26 mouse cellular contexts compared by ENCODE assay signal in the genomic region with DNA sequence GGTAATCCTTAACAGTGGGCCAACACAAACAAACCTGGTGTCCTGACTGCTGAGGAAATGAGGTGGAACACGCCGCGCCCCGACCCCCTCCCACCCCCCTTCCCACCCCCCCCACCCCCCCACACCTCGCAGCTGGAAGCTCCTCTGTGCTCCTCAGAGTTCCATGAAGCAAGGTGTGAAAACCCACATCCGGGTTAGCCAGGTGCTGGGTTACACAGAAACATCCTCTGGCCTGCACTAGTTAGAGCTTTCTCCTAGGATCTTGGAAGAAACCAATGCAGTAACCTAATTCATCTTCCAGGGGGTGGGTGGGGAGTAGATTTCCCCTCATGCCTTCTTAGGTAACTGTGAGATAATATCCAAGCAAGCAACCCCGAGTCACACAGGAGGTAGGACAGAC. TPM values are rescaled to one million over a fixed set of nuclear protein-coding genes. Genes with fewer than 3 reads are reported as not detected.
A peak's percentile ranks its signal among the peaks of the same experiment; 100 is the strongest.
DNase-seq lines count a peak whose midpoint lies in the region; ATAC-seq and TF ChIP-seq lines count a peak whose summit lies in the region.
"Had no signal": no experiment of that assay in that cellular context is flagged by ENCODE, and none has a peak within 500 bp of the region (broad histone marks: within the 10 kb centered on the region; RNA-seq: fewer than 3 reads in every experiment).

No protein-coding gene starts in this region.

- H3K27ac ChIP-seq in thymus, adult 2 months (ENCODE audit: control insufficient read depth, insufficient read depth, low read length): no peak overlapping the region
- no peak overlapping the region for H3K27ac ChIP-seq in forebrain, embryonic 14.5 days (ENCODE audit: low read depth, low read length)
- H3K27ac ChIP-seq in intestine, postnatal 0 days (ENCODE audit: low read depth, low read length): no peak overlapping the region
- H3K27ac ChIP-seq: embryonic facial prominence, embryonic 10.5 days; embryonic facial prominence, embryonic 13.5 days; forebrain, embryonic 12.5 days had no signal

- no peak overlapping the region for H3K4me2 ChIP-seq in forebrain, embryonic 14.5 days (ENCODE audit: low read length)
- H3K4me2 ChIP-seq in intestine, postnatal 0 days (replicated peaks; ENCODE audit: low read depth): no peak overlapping the region
- H3K4me2 ChIP-seq: embryonic facial prominence, embryonic 13.5 days; heart, embryonic 11.5 days had no signal

- peaks cover 48% of the 10 kb centered on the region for H3K4me1 ChIP-seq in thymus, adult 2 months (replicated peaks; ENCODE audit: control insufficient read depth, insufficient read depth, low read length)
- peaks cover 32% of the 10 kb centered on the region for H3K4me1 ChIP-seq in forebrain, embryonic 14.5 days (ENCODE audit: control insufficient read depth, insufficient read depth, low read length)
- no peaks in the 10 kb centered on the region for H3K4me1 ChIP-seq in intestine, postnatal 0 days (replicated peaks; ENCODE audit: control insufficient read depth, insufficient read depth, low read length)

- H3K36me3 ChIP-seq in thymus, adult 2 months (ENCODE audit: control insufficient read depth, insufficient read depth, low read length): no peaks in the 10 kb centered on the region
- H3K36me3 ChIP-seq in forebrain, embryonic 14.5 days (ENCODE audit: control insufficient read depth, insufficient read depth, low read length): no peaks in the 10 kb centered on the region
- no peaks in the 10 kb centered on the region for H3K36me3 ChIP-seq in intestine, postnatal 0 days (ENCODE audit: control insufficient read depth, insufficient read depth)
- H3K36me3 ChIP-seq: embryonic facial prominence, embryonic 10.5 days; embryonic facial prominence, embryonic 13.5 days; forebrain, embryonic 12.5 days; G1E; hindbrain, embryonic 12.5 days; hindbrain, embryonic 15.5 days had no signal

- no peak overlapping the region for H3K4me3 ChIP-seq in thymus, adult 2 months (ENCODE audit: control insufficient read depth, insufficient read depth, low read length)
- no peak overlapping the region for H3K4me3 ChIP-seq in forebrain, embryonic 14.5 days (ENCODE audit: low read depth, low read length)
- no peak overlapping the region for H3K4me3 ChIP-seq in intestine, postnatal 0 days (ENCODE audit: low read depth, low read length)
- H3K4me3 ChIP-seq: embryonic facial prominence, embryonic 10.5 days; embryonic facial prominence, embryonic 13.5 days; erythroblast, embryonic 14.5 days; forebrain, embryonic 12.5 days; hindbrain, embryonic 12.5 days; hindbrain, embryonic 15.5 days had no signal

- H3K27me3 ChIP-seq in thymus, adult 2 months (ENCODE audit: control insufficient read depth, insufficient read depth, low read length): peaks cover 4% of the 10 kb centered on the region; the same call in 1 of the 2 replicates
- H3K27me3 ChIP-seq in forebrain, embryonic 14.5 days (replicated peaks; ENCODE audit: control insufficient read depth, insufficient read depth, low read length): no peaks in the 10 kb centered on the region
- peaks cover 48% of the 10 kb centered on the region for H3K27me3 ChIP-seq in intestine, postnatal 0 days (replicated peaks; ENCODE audit: control insufficient read depth, insufficient read depth, low read length)
- H3K27me3 ChIP-seq: hindbrain, embryonic 15.5 days had no signal

- no peak overlapping the region for H3K9ac ChIP-seq in forebrain, embryonic 14.5 days (ENCODE audit: low read length)
- H3K9ac ChIP-seq in intestine, postnatal 0 days (ENCODE audit: low read depth, low read length): no peak overlapping the region
- H3K9ac ChIP-seq: embryonic facial prominence, embryonic 13.5 days; forebrain, embryonic 12.5 days; hindbrain, embryonic 15.5 days had no signal

- no peak for TF ChIP-seq POLR2A in thymus, adult 2 months (IDR thresholded peaks at IDR 0.05; ENCODE audit: control insufficient read depth, extremely low read depth, insufficient read depth, low read length, poor library complexity)

- TF ChIP-seq CTCF in thymus, adult 2 months (IDR thresholded peaks at IDR 0.05; ENCODE audit: borderline replicate concordance, control insufficient read depth, extremely low read depth, insufficient read depth, low read length, poor library complexity): no peak
- TF ChIP-seq CTCF in intestine, postnatal 0 days (IDR thresholded peaks at IDR 0.05; ENCODE audit: low read depth): no peak

- peak; percentile 16 for DNase-seq in T-cell, adult 2 months (ENCODE audit: low spot score)
- DNase-seq in thymus, adult 2 months: peak; percentile 56
- DNase-seq in thymus, postnatal 14 days: peak; percentile 63
- DNase-seq in thymus, postnatal 4 days: peak; percentile 43
- no peak for DNase-seq in heart, adult 11 months
- DNase-seq in forebrain, embryonic 14.5 days (ENCODE audit: low spot score): no peak
- DNase-seq: adrenal gland, adult 2 months; adrenal gland, postnatal 14 days; B cell, adult 2 months; cerebellum, adult 11 months; cerebellum, adult 9-11 months; cerebellum, postnatal 25 days; embryo, embryonic 11 days; gastrocnemius, postnatal 10 days; gastrocnemius, postnatal 36 days had no signal

- no peak for ATAC-seq in forebrain, embryonic 14.5 days
- no peak for ATAC-seq in intestine, postnatal 0 days
- ATAC-seq: forebrain, embryonic 16.5 days; Patski had no signal

- H3K9me3 ChIP-seq in forebrain, embryonic 14.5 days (replicated peaks; ENCODE audit: control insufficient read depth, low read length): no peaks in the 10 kb centered on the region
- H3K9me3 ChIP-seq in intestine, postnatal 0 days (ENCODE audit: control insufficient read depth): no peaks in the 10 kb centered on the region
- H3K9me3 ChIP-seq: embryonic facial prominence, embryonic 10.5 days; embryonic facial prominence, embryonic 13.5 days; forebrain, embryonic 12.5 days; hindbrain, embryonic 12.5 days; hindbrain, embryonic 15.5 days had no signal

- 19% methylated on average over 7 of the region's 7 CpGs for WGBS in thymus, adult 2 months
- 39% methylated on average over 7 of the region's 7 CpGs for WGBS in forebrain, embryonic 14.5 days
- 18% methylated on average over 7 of the region's 7 CpGs for WGBS in intestine, postnatal 0 days

RNA-seq across cellular contexts. Expression of gene Cacng4, which starts 2.0 kb away (rescaled TPM):
- polyA plus RNA-seq in thymus, adult 2 months (2012; rRNA removed): 4.8 and 9.0 TPM in 2 replicates
- 35.4 and 40.8 TPM in 2 replicates for polyA plus RNA-seq in forebrain, embryonic 14.5 days (2014; fragmentation: Nextera tagmentation; extraction: Ambion mirVana)
- 0.77 and 1.7 TPM in 2 replicates for polyA plus RNA-seq in intestine, postnatal 0 days (2015; fragmentation: Nextera tagmentation; extraction: Ambion mirVana)
- polyA plus RNA-seq: erythroblast, embryonic 14.5 days; G1E had no signal

Comparison
In these comparisons a context has a peak if more than half of its experiments do, and no peak if none do; other contexts are left out.
1. DNase-seq: peak in T-cell, adult 2 months (single experiment), thymus, adult 2 months (single experiment), thymus, postnatal 14 days (single experiment) and thymus, postnatal 4 days (single experiment); none in heart, adult 11 months (single experiment) and forebrain, embryonic 14.5 days (single experiment).